Mouse (Mus musculus) lung, embryonic 16.5 days (tissue): ENCODE results near the gene Bcl2l13. TPM values are rescaled to one million over a fixed set of nuclear protein-coding genes. Genes with fewer than 3 reads are reported as not detected.

Experiments
- ATAC-seq: fragments of 200-750 bp; cut with Nextera tagmentation; 2 replicates; pipeline ENCODE4 v1.8.0; 2017; ENCODE audit warnings: low read depth, mild to moderate bottlenecking, moderate library complexity
- H3K27ac ChIP-seq: fragments of 300-500 bp; sonication (generic); 2 replicates; pipeline ENCODE4 v1.5.1; 2014; ENCODE audit warnings: mild to moderate bottlenecking, control low read depth, low read length
- H3K27me3 ChIP-seq: fragments of 300-500 bp; sonication (generic); 2 replicates; pipeline ENCODE4 v1.6.1; 2014; ENCODE audit warnings: low read depth, low read length, mixed read lengths; ENCODE audit not compliant: control insufficient read depth, insufficient read depth
- H3K36me3 ChIP-seq: fragments of 300-500 bp; sonication (generic); 2 replicates; pipeline ENCODE4 v1.6.1; 2014; ENCODE audit warnings: low read length; ENCODE audit not compliant: control insufficient read depth, insufficient read depth
- H3K4me1 ChIP-seq: fragments of 300-500 bp; sonication (generic); replicated peaks from 2 replicates; pipeline ENCODE4 v1.6.1; 2014; ENCODE audit warnings: low read length, mixed read lengths; ENCODE audit not compliant: control insufficient read depth, insufficient read depth
- H3K4me2 ChIP-seq: fragments of 300-500 bp; sonication (generic); 2 replicates; pipeline ENCODE4 v1.6.1; 2014; ENCODE audit warnings: low read depth, low read length, control low read depth
- H3K4me3 ChIP-seq: fragments of 300-500 bp; sonication (generic); 2 replicates; pipeline ENCODE4 v1.5.1; 2014; ENCODE audit warnings: mild to moderate bottlenecking, low read length, control low read depth
- H3K9ac ChIP-seq: fragments of 300-500 bp; sonication (generic); 2 replicates; pipeline ENCODE4 v1.6.1; 2014; ENCODE audit warnings: low read length, control low read depth
- H3K9me3 ChIP-seq: fragments of 300-500 bp; sonication (generic); 2 replicates; pipeline ENCODE4 v1.6.1; 2016; ENCODE audit warnings: low read length; ENCODE audit not compliant: control insufficient read depth
- WGBS: fragments of 180-500 bp; shearing (Covaris S2); extraction: QIAGEN DNeasy Blood & Tissue Kit; methylation state at CpG from one replicate; pipeline ENCODE4 v1.1.7; 2014; 5-methylcytosine and 5-hydroxymethylcytosine counted together
- polyA plus RNA-seq: library from polyadenylated mRNA; unstranded; fragments of >200 nt; fragmentation: Nextera tagmentation; extraction: Ambion mirVana; gene quantifications from 2 replicates; pipeline ENCODE4 v1.2.1, GENCODE M21; 2015

The Bcl2l13 gene
- 27.2 and 30.4 TPM in 2 replicates for polyA plus RNA-seq

- H3K9me3 ChIP-seq = no peaks in the 10 kb centered on the region
- H3K4me2 ChIP-seq = peak within 1 kb of the TSS; percentile 67
- no peaks in the 10 kb centered on the region for H3K27me3 ChIP-seq
- peak within 1 kb of the TSS; percentile 68 for H3K4me3 ChIP-seq
- H3K36me3 ChIP-seq = no peaks in the 10 kb centered on the region
- peak; percentile 97 for ATAC-seq
- peaks cover 5% of the 10 kb centered on the region for H3K4me1 ChIP-seq
- WGBS = 3% methylated on average over 40 of the region's 40 CpGs
- peak within 1 kb of the TSS; percentile 88 for H3K27ac ChIP-seq
- peak within 1 kb of the TSS; percentile 87 for H3K9ac ChIP-seq
Observed at GRCm38 (mm10) chr6:120835474-120836374, at the start of gene Bcl2l13. Bcl2l13 (plus strand) TSS chr6:120836212.

- Histone ChIP-seq H3K4me1 (no peaks in the 10 kb centered on the region), H3K9me3 (no peaks in the 10 kb centered on the region), H3K9ac (no peak overlapping the region), H3K36me3 (peaks cover 3% of the 10 kb centered on the region; the same call in 1 of the 2 replicates), H3K4me2 (no peak overlapping the region), H3K27ac (no peak overlapping the region), H3K27me3 (no peaks in the 10 kb centered on the region), H3K4me3 (no peak overlapping the region)
- 73% methylated on average over 5 of the region's 5 CpGs for WGBS
- no peak for ATAC-seq
Observed at GRCm38 (mm10) chr6:120788068-120788607, 47.9 kb upstream of the Bcl2l13 start.

DNA sequence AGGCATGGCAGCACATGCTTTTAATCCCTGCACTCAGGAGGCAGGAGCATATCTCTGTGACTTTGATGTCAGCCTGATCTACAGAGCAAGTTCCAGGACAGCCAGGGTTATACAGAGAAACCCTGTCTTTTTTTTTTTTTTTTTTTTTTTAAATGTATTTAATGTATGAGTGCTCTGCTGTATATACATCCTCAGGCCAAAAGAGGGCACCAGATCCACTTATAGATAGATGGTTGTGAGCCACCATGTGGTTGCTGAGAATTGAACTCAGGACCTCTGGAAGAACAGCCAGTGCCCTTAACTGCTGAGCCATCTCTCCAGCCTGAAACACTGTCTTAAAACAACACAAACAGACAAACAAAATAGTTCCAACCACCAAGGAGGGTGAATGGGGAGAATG is 47.1 kb upstream of the Bcl2l13 start:
- no peaks in the 10 kb centered on the region for H3K27me3 ChIP-seq
- no peak overlapping the region for H3K4me3 ChIP-seq
- peaks cover 11% of the 10 kb centered on the region for H3K36me3 ChIP-seq
- H3K4me1 ChIP-seq = no peaks in the 10 kb centered on the region
- no peak overlapping the region for H3K27ac ChIP-seq
- no peak overlapping the region for H3K4me2 ChIP-seq
- H3K9me3 ChIP-seq = no peaks in the 10 kb centered on the region
- no peak overlapping the region for H3K9ac ChIP-seq
- no peak for ATAC-seq

GRCm38 (mm10) chr6:120790153-120790552 is 45.9 kb upstream of the Bcl2l13 start:
- no peak overlapping the region for H3K9ac ChIP-seq
- ATAC-seq = no peak

DNA sequence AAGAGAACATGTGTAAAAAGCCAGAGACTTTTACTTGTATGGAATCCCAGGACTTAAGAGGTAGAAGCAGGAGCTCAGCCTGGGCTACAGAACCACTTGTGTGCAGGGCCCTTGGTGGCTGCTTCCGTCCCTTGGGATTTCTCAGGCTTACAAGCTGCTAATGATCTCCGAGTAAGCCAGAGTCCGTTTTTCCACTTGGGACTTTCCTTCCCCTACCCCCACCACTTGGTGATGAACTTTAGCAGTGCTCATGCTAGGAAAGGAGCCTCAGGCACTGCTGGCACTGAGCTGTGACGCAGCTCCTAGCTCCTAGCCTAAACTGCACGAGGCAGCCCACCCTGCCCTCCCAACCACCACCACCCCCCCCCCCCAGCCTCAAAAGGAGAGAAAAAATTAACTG is 45.3 kb upstream of the Bcl2l13 start:
- Histone ChIP-seq H3K9me3 (no peaks in the 10 kb centered on the region), H3K36me3 (peaks cover 23% of the 10 kb centered on the region), H3K27ac (no peak overlapping the region), H3K4me2 (no peak overlapping the region), H3K4me1 (no peaks in the 10 kb centered on the region), H3K27me3 (no peaks in the 10 kb centered on the region), H3K4me3 (no peak overlapping the region), H3K9ac (no peak overlapping the region)
- no peak for ATAC-seq
- 67% methylated on average over 5 of the region's 5 CpGs for WGBS

More at GRCm38 (mm10) chr6:120790153-120790552, 45.9 kb upstream of the Bcl2l13 start:
- no peak overlapping the region for H3K27ac ChIP-seq
- no peaks in the 10 kb centered on the region for H3K9me3 ChIP-seq
- H3K4me3 ChIP-seq = no peak overlapping the region
- 77% methylated on average over 11 of the region's 11 CpGs for WGBS
- peaks cover 17% of the 10 kb centered on the region for H3K36me3 ChIP-seq
- no peak overlapping the region for H3K4me2 ChIP-seq
- no peaks in the 10 kb centered on the region for H3K27me3 ChIP-seq
- H3K4me1 ChIP-seq = no peaks in the 10 kb centered on the region

GRCm38 (mm10) chr6:120792947-120793346 is 43.1 kb upstream of the Bcl2l13 start:
- ATAC-seq = no peak
- H3K4me2 ChIP-seq = no peak overlapping the region
- H3K9me3 ChIP-seq = no peaks in the 10 kb centered on the region
- H3K27ac ChIP-seq = no peak overlapping the region
- H3K9ac ChIP-seq = no peak overlapping the region
- 83% methylated on average over 8 of the region's 8 CpGs for WGBS
- H3K36me3 ChIP-seq = peaks cover 31% of the 10 kb centered on the region
- no peaks in the 10 kb centered on the region for H3K4me1 ChIP-seq
- no peaks in the 10 kb centered on the region for H3K27me3 ChIP-seq
- H3K4me3 ChIP-seq = no peak overlapping the region

DNA sequence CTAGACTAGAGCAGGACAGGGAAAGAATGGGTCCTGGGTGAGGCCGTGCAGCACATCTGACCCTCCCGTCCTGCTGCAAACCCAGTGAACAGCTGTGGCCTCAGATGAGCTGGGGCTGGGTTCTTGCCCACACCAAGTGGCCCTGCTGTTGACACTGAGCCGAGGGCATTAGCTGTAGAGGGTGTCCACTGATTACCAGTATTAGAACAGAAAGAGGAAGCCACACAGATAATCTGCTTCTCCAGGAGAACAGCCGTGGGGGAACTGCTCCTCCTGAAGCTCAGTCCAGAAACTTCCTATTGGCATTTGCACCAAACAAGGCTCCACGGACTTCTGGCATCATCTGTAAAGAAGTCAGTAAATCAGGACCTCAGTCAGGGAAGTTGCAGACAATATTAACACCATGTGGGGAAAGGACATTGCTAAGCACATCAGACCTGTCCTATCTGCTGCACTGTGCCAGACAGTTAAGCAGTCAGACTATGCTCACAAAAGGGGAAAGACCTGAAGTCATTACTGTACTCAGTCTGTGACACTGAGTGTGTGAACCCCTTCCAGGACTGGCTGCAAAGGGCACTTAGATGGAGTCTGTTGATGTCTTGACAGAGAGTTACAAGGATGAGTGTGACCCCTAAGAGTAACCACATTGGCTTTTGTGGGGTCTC is 40.5 kb upstream of the Bcl2l13 start:
- H3K27ac ChIP-seq = no peak overlapping the region
- H3K9ac ChIP-seq = no peak overlapping the region
- WGBS = 74% methylated on average over 5 of the region's 5 CpGs
- no peaks in the 10 kb centered on the region for H3K4me1 ChIP-seq
- H3K4me3 ChIP-seq = no peak overlapping the region
- no peaks in the 10 kb centered on the region for H3K27me3 ChIP-seq
- H3K36me3 ChIP-seq = peaks cover 35% of the 10 kb centered on the region
- H3K4me2 ChIP-seq = no peak overlapping the region
- no peaks in the 10 kb centered on the region for H3K9me3 ChIP-seq
- ATAC-seq = no peak

DNA sequence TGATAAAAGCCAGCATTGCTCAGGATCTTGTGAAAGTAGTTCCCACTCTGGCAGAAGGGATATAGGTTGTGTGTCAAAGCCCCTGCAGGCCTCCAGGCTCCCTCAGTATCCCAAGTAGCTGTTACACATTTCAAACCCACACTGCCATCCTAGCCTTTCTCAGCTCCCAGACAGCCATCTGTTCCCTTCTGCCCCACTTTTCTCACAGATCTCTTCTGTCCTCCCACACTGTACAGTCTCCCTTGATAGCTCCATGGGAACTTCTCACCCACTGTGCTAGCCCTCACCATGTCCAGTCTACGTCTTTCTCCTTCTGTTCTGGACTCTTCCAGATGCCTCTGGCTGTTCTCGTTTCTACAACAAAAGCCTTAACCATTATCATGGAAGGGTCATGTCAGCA is 39.9 kb upstream of the Bcl2l13 start:
- peaks cover 39% of the 10 kb centered on the region for H3K36me3 ChIP-seq
- H3K4me1 ChIP-seq = no peaks in the 10 kb centered on the region
- no peaks in the 10 kb centered on the region for H3K9me3 ChIP-seq
- H3K27me3 ChIP-seq = no peaks in the 10 kb centered on the region
- no peak overlapping the region for H3K9ac ChIP-seq
- WGBS = 87% methylated on average over 2 of the region's 2 CpGs
- no peak overlapping the region for H3K4me3 ChIP-seq
- H3K4me2 ChIP-seq = no peak overlapping the region
- ATAC-seq = no peak
- H3K27ac ChIP-seq = no peak overlapping the region

- Histone ChIP-seq H3K4me1 (no peaks in the 10 kb centered on the region), H3K9ac (no peak overlapping the region), H3K27ac (no peak overlapping the region), H3K27me3 (no peaks in the 10 kb centered on the region), H3K9me3 (no peaks in the 10 kb centered on the region), H3K36me3 (peaks cover 47% of the 10 kb centered on the region), H3K4me3 (no peak overlapping the region), H3K4me2 (no peak overlapping the region)
- WGBS = 83% methylated on average over 7 of the region's 7 CpGs
- no peak for ATAC-seq
Observed at GRCm38 (mm10) chr6:120798019-120798418, 38.0 kb upstream of the Bcl2l13 start.
